Mouse (Mus musculus) layer of hippocampus, postnatal 10 days (tissue): ENCODE measurements around the gene Gm12166. TPM values are rescaled to one million over a fixed set of nuclear protein-coding genes. Genes with fewer than 3 reads are reported as not detected.

Source experiments
- DNase-seq, 2 experiments: peaks; one replicate each; pipeline ENCODE4 v3.0.0; 2021; ENCODE audit warnings: low spot score in 2 of 2
- microRNA-seq, 2 experiments: library from miRNA; unstranded; fragments of <30 nt; microRNA quantifications; one replicate each; pipeline ENCODE4 v1.2.0; 2021
- total RNA-seq, 2 experiments: library from RNA; stranded (reverse); gene quantifications; 2 replicates each; pipeline ENCODE4 v1.2.3; 2021

Gene Gm12166
- total RNA-seq, 2 experiments from 2014 or later: 3.6 to 3.7 TPM

DNA sequence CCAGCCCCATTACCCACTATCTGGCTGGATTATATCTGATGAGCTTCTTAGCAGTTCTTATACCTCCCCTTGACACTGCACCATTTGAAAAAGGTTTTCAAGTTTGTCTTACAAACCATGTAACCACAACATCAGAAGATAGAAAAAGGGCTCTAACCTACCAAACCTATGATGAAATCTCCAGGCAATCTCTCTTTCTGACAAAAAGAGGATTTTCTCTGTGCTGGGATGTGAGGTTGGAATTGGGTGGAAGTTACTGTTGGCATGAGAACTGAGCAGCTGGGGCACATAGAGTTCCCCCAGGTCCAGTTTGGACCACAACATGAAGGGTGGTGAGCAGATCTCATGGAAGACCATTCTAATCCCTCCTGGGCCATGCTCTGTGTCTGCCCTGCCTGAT is 30.3 kb downstream of the Gm12166 start:
- DNase-seq: no peak

DNA sequence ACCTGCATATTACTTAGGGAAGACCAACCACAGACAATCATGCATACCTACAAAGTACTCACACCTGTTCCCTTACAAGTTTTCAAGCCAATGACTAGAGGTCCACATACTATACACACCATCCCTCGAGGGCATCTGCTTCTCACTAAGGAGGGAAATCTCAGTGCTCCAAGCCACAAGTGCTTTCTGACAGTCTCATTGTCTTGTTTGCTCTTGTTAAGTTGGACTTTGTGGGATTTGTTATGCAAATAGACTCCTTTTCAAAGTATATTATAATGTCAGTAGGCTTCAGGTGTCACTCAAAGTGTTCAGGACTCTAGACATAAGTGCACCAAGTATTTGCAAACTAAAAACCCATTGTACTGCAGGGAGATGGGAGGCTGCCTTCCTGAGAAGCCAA is 31.9 kb downstream of the Gm12166 start:
- no peak for DNase-seq

DNA sequence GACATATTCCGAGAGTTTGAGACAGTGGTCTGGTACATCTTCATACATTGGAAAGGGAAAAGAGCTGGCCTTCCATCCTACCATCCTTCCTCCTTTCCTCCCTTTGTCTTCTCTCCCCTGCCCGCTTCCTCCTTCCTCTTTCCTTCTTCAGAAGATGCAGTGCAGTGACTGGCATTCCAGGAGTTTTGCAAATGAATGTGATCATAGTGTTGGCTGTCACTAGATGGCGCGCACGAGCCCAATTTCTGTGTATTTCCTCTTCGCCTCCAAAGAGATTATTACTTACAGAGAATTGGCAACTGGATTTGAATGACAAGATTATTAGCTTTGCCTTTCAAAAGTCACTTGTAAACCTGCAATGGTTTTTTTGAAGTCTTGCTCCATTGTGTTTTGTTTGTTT is 36.1 kb downstream of the Gm12166 start:
- peak; percentile 80 to 83 for DNase-seq

Small RNA genes within 50 kb of the gene (microRNA-seq; reads per million reads assigned to microRNA genes)
- gene Mir8100: 0 to 0.20 reads per million in 2 experiments

Other genes with a start within 250 kb of the Gm12166 start
- 10 to 100 TPM; 39.7 to 46.6 TPM for gene Clint1, start 200.3 kb downstream of the Gm12166 start, total RNA-seq
- gene Lsm11, start 107.4 kb downstream of the Gm12166 start, total RNA-seq: 100 to 1,000 TPM; 153 to 154 TPM
- 10 to 100 TPM; 12.9 to 13.5 TPM for gene Thg1l, start 96.8 kb downstream of the Gm12166 start, total RNA-seq
- under 1 TPM; 0.18 to 0.29 TPM for gene Sox30, start 72.0 kb downstream of the Gm12166 start, total RNA-seq
- gene Adam19, start 3.7 kb upstream of the Gm12166 start, total RNA-seq: 10 to 100 TPM; 34.4 to 36.0 TPM
- gene Nipal4, start 114.2 kb upstream of the Gm12166 start, total RNA-seq: under 1 TPM; 0.58 to 0.59 TPM
- gene Fndc9, start 183.2 kb upstream of the Gm12166 start, total RNA-seq: 1 to 10 TPM; 6.2 to 7.5 TPM